In the genomic region with DNA sequence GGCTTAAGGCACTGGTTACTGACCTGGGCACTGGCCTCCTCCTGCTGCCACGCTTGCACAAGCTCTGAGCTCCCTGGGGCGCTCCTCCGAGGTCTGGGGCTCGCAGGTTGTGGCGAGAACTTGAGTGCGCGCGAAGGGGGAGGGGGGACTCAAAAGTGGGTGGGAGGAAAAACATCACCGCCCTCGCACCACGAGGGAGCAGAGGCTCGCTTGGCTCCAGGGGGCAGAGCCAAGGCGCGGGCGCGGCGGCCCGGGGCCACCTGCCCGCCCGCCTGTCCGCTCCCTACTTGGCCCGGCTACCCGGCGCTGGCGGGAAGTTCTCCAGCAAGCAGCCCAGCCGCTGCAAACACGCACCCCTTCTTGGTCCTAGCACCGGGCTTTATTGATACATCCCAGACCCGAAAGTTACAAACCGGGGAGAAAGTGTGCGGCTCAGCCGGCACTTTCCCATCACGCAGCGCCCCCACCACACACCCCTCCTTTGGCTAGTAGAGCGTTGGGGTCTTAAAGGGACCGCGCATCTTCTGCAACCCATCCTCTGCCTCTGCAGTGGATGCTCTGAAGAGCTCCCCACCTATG, we compare ENCODE assay signal across 8 mouse cellular contexts. TPM values are rescaled to one million over a fixed set of nuclear protein-coding genes. Genes with fewer than 3 reads are reported as not detected.
A peak's percentile ranks its signal among the peaks of the same experiment; 100 is the strongest.
DNase-seq lines count a peak whose midpoint lies in the region; ATAC-seq lines count a peak whose summit lies in the region.

TSS of gene Chrdl1 (minus strand) at position 472 of the 579 bp plus-strand sequence.

- H3K36me3 ChIP-seq in forebrain, embryonic 11.5 days (ENCODE audit: control insufficient read depth, insufficient read depth, low read length), result no peaks in the 10 kb centered on the region
- no peaks in the 10 kb centered on the region for H3K36me3 ChIP-seq in hindbrain, embryonic 12.5 days
- H3K36me3 ChIP-seq in limb, embryonic 11.5 days (ENCODE audit: control insufficient read depth, insufficient read depth, low read length), result no peaks in the 10 kb centered on the region
- H3K36me3 ChIP-seq in midbrain, embryonic 13.5 days, result no peaks in the 10 kb centered on the region

- DNase-seq in urinary bladder, postnatal 14 days (ENCODE audit: low spot score), result peak; percentile 7
- DNase-seq in urinary bladder, postnatal 10 days (ENCODE audit: low spot score), result no peak
- DNase-seq in forebrain, embryonic 11.5 days (ENCODE audit: low spot score), result peak; percentile 57
- peak; percentile 41 for DNase-seq in limb, embryonic 11.5 days (ENCODE audit: low spot score)
- no peak for DNase-seq in thymus, postnatal 36 days
- DNase-seq in layer of hippocampus, adult 8-10 months (ENCODE audit: low spot score in 2 of 2), result no peak

- H3K4me2 ChIP-seq in forebrain, embryonic 11.5 days (ENCODE audit: low read depth, low read length, severe bottlenecking), result peak within 1 kb of the TSS; percentile 51
- H3K4me2 ChIP-seq in hindbrain, embryonic 12.5 days (replicated peaks), result peak within 1 kb of the TSS; percentile 59
- peak within 1 kb of the TSS; percentile 44 for H3K4me2 ChIP-seq in limb, embryonic 11.5 days (ENCODE audit: low read depth, severe bottlenecking)
- H3K4me2 ChIP-seq in midbrain, embryonic 13.5 days (replicated peaks), result peak within 1 kb of the TSS; percentile 69

- peak; percentile 56 for ATAC-seq in forebrain, embryonic 11.5 days (replicated peaks; ENCODE audit: low FRiP score)
- peak; percentile 50; the same call in 1 of the 2 replicates for ATAC-seq in hindbrain, embryonic 12.5 days (ENCODE audit: low FRiP score)
- peak; percentile 57; the same call in 1 of the 2 replicates for ATAC-seq in limb, embryonic 11.5 days (ENCODE audit: insufficient number of reproducible peaks, low FRiP score, low TSS enrichment, low read depth)
- ATAC-seq in midbrain, embryonic 13.5 days, result peak; percentile 78

- H3K4me1 ChIP-seq in forebrain, embryonic 11.5 days (replicated peaks; ENCODE audit: control insufficient read depth, insufficient read depth, low read length), result no peaks in the 10 kb centered on the region
- no peaks in the 10 kb centered on the region for H3K4me1 ChIP-seq in hindbrain, embryonic 12.5 days
- no peaks in the 10 kb centered on the region for H3K4me1 ChIP-seq in limb, embryonic 11.5 days (ENCODE audit: control insufficient read depth, insufficient read depth, low read length)
- no peaks in the 10 kb centered on the region for H3K4me1 ChIP-seq in midbrain, embryonic 13.5 days (replicated peaks)

- H3K4me3 ChIP-seq in forebrain, embryonic 11.5 days (ENCODE audit: low read depth, low read length), result peak within 1 kb of the TSS; percentile 38
- H3K4me3 ChIP-seq in hindbrain, embryonic 12.5 days, result peak within 1 kb of the TSS; percentile 43
- H3K4me3 ChIP-seq in limb, embryonic 11.5 days (ENCODE audit: low read depth, low read length), result peak within 1 kb of the TSS; percentile 40
- H3K4me3 ChIP-seq in midbrain, embryonic 13.5 days (replicated peaks), result peak within 1 kb of the TSS; percentile 48

- H3K9ac ChIP-seq in forebrain, embryonic 11.5 days (ENCODE audit: low read length), result peak within 1 kb of the TSS; percentile 44
- H3K9ac ChIP-seq in hindbrain, embryonic 12.5 days, result peak within 1 kb of the TSS; percentile 41; the same call in 1 of the 2 replicates
- peak within 1 kb of the TSS; percentile 17; the same call in 1 of the 2 replicates for H3K9ac ChIP-seq in limb, embryonic 11.5 days (ENCODE audit: low read length)
- peak within 1 kb of the TSS; percentile 41; the same call in 1 of the 2 replicates for H3K9ac ChIP-seq in midbrain, embryonic 13.5 days (replicated peaks)

- H3K9me3 ChIP-seq in forebrain, embryonic 11.5 days (ENCODE audit: control insufficient read depth, low read length), result no peaks in the 10 kb centered on the region
- H3K9me3 ChIP-seq in hindbrain, embryonic 12.5 days (replicated peaks), result no peaks in the 10 kb centered on the region
- no peaks in the 10 kb centered on the region for H3K9me3 ChIP-seq in limb, embryonic 11.5 days (ENCODE audit: control insufficient read depth, low read length)
- no peaks in the 10 kb centered on the region for H3K9me3 ChIP-seq in midbrain, embryonic 13.5 days

- 18% methylated on average over 31 of the region's 37 CpGs for WGBS in forebrain, embryonic 11.5 days
- 19% methylated on average over 36 of the region's 37 CpGs for WGBS in hindbrain, embryonic 12.5 days
- 12% methylated on average over 34 of the region's 37 CpGs for WGBS in limb, embryonic 11.5 days
- 22% methylated on average over 36 of the region's 37 CpGs for WGBS in midbrain, embryonic 13.5 days

- H3K27me3 ChIP-seq in forebrain, embryonic 11.5 days (ENCODE audit: control insufficient read depth, insufficient read depth, low read length), result peaks cover 17% of the 10 kb centered on the region
- H3K27me3 ChIP-seq in hindbrain, embryonic 12.5 days, result peaks cover 31% of the 10 kb centered on the region
- peaks cover 12% of the 10 kb centered on the region for H3K27me3 ChIP-seq in limb, embryonic 11.5 days (ENCODE audit: control insufficient read depth, insufficient read depth, low read length)
- peaks cover 49% of the 10 kb centered on the region for H3K27me3 ChIP-seq in midbrain, embryonic 13.5 days

- H3K27ac ChIP-seq in forebrain, embryonic 11.5 days (ENCODE audit: low read depth, low read length), result no peak within 1 kb of the TSS
- H3K27ac ChIP-seq in hindbrain, embryonic 12.5 days, result no peak within 1 kb of the TSS
- no peak within 1 kb of the TSS for H3K27ac ChIP-seq in limb, embryonic 11.5 days (replicated peaks; ENCODE audit: low read depth, low read length)
- H3K27ac ChIP-seq in midbrain, embryonic 13.5 days, result no peak within 1 kb of the TSS

RNA-seq across cellular contexts. Expression of gene Chrdl1, which starts in this region (rescaled TPM):
- 5.1 and 7.3 TPM in 2 replicates for polyA plus RNA-seq in forebrain, embryonic 11.5 days (2014; fragmentation: Nextera tagmentation; extraction: Ambion mirVana)
- polyA plus RNA-seq in hindbrain, embryonic 12.5 days (2016; fragmentation: Nextera tagmentation; extraction: Ambion mirVana), result 10.4 and 12.5 TPM in 2 replicates
- 29.1 and 34.8 TPM in 2 replicates for polyA plus RNA-seq in limb, embryonic 11.5 days (2014; fragmentation: Nextera tagmentation; extraction: Ambion mirVana)
- polyA plus RNA-seq in midbrain, embryonic 13.5 days (2015; fragmentation: Nextera tagmentation; extraction: Ambion mirVana), result 6.3 and 8.0 TPM in 2 replicates
- total RNA-seq in layer of hippocampus, adult 8-10 months (2022), result 1 to 10 TPM; 4.6 to 6.2 (median 5.8) TPM

Comparison
In these comparisons a context has a peak if more than half of its experiments do, and no peak if none do; other contexts are left out.
1. DNase-seq: peak in urinary bladder, postnatal 14 days (single experiment), forebrain, embryonic 11.5 days (single experiment) and limb, embryonic 11.5 days (single experiment); none in urinary bladder, postnatal 10 days (single experiment), thymus, postnatal 36 days (0 of 2) and layer of hippocampus, adult 8-10 months (0 of 2).
2. Peak in every context shown above with its lines, with median percentiles within 50 percentile points of each other: ATAC-seq, H3K4me2 ChIP-seq, H3K4me3 ChIP-seq and H3K9ac ChIP-seq.